Mouse (Mus musculus) lung, postnatal 14 days (tissue): ENCODE measurements around the gene Ube2k.
"Not testable (repeated sequence)": the region's sequence is repeated elsewhere in the genome, so short reads cannot be mapped to it uniquely, and the experiment has no call there.

Source experiments
- DNase-seq: peaks from one replicate; pipeline ENCODE4 v3.0.0; 2021

Ube2k gene

DNA sequence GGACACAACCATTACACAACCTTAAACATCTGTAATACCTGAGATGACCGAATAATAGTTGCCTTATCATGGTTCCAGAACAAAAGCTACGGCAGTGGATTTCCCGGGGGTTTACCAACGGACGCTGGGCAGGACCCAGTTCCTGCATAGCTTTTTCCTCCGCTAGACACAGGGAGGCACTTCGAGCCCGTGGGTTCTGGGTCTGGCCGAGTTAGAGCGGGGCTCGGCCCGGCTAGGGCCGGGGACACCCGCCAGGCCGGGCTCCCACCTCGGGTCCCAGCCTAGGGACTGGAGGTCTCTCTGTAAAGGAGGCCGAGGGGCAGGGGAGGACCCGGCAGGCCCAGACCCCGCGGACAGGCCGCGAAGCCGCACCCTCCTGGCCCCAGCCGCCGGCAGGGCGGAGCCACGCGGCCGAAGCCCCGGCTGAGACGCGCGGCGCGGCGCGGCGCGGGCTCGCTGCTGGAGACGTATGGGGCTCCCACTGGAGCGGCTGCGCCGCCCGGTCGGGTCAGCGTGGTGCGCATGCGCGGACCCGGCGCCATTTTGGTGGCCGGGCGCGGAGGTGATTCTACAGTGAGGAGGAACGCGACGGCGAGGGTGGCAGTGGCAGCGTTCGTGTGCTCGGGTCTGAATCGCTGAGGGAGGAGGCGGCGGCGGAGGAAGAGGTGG lies at the start of gene Ube2k, which contains the start of gene Smim14:
Gene Ube2k, plus strand, starts transcription at position 483 of the 669 bp plus-strand sequence.
Gene Smim14, minus strand, starts transcription at position 434 of the 669 bp plus-strand sequence.
- peak; percentile 94 for DNase-seq

GRCm38 (mm10) chr5:65487381-65487780 lies 49.7 kb upstream of the Ube2k start:
- DNase-seq, result no peak

GRCm38 (mm10) chr5:65488725-65489124 lies 48.3 kb upstream of the Ube2k start:
- no peak for DNase-seq

DNA sequence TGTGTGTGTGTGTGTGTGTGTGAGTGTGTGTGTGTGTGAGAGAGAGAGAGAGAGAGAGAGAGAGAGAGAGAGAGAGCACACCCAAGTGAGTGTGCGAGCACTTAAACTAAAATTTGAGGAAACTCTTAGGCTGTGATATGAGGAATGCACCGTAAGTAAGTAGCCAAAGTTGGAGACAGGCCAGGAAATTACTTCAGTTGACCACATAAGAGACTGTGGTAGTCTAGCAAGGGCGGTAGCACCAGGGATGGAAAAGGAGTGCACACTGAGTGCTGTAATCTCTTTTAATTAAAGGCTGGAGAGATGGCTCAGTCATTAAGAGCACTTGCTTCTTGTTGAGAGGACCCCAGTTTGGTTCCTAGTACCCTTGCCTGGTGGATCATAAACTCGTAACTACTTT lies 47.2 kb upstream of the Ube2k start:
- DNase-seq, result peak; percentile 71

GRCm38 (mm10) chr5:65491767-65492715 lies 45.0 kb upstream of the Ube2k start:
- DNase-seq, result peak; percentile 75

DNA sequence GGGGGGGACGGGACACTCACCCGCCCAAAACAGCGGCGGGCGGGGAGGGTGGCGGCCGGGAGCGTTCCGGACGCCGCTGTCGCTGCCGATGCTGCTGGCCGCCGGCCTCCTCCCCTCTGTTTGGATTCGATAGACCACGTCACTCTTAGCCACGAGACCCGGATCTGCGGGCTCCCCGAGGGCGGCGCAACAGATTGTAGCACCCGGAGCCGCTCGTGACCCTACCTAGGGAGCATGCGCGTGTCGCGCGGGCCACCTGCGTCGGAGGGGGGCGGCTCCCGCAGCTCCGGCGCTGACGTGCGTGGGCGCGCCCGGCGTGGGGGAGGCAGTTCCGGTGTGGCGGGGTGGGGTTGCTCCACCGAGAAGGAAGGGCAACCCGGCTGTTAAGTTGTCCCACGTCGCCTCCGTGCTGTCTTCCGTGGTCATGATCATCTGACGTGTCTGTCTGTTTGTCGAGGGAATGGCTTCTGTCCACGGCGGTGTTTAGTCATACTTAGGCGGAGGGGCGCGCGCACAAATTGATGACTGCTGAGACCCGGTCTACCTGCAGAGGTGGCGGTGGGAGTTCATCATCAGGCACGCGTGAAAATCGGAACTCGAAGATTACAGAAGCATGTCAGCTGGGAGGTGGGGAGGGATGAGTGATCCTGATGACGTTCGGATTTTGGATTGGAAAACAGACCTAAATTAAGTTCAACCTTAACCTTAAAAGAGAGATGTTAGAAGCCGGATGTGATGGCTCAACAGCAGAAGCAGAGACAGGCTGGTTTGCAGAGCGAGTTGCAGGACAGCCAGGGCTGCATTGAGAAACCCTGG lies 44.1 kb upstream of the Ube2k start, which contains the start of gene Gm43552:
Gene Gm43552, minus strand, starts transcription at position 118 of the 816 bp plus-strand sequence.
- peak; percentile 95 for DNase-seq

- DNase-seq, result no peak
Observed at GRCm38 (mm10) chr5:65500231-65500630, 36.8 kb upstream of the Ube2k start.

- no peak for DNase-seq
Observed at GRCm38 (mm10) chr5:65501407-65501806, 35.6 kb upstream of the Ube2k start.

- DNase-seq, result no peak
Observed at GRCm38 (mm10) chr5:65505786-65506185, 31.2 kb upstream of the Ube2k start.

DNA sequence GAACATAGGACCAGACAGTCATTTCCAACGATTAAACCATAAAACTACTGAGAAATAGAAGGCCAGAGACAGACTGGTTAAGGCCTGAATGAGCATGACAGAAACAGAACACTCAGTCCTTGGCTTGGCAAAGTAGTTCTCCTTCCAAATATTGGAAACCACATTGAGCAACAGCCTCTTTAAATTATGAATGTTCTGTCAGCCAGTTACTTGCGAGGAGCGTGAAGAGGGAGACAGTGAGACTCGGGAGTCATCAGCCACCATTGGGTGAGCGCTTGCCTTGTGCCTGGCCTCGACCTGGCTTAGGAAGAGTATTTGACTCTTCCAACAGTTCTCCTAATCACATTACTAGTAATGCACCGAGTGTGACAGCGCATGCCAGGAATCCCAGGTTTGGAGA lies 28.6 kb upstream of the Ube2k start:
- no peak for DNase-seq

DNA sequence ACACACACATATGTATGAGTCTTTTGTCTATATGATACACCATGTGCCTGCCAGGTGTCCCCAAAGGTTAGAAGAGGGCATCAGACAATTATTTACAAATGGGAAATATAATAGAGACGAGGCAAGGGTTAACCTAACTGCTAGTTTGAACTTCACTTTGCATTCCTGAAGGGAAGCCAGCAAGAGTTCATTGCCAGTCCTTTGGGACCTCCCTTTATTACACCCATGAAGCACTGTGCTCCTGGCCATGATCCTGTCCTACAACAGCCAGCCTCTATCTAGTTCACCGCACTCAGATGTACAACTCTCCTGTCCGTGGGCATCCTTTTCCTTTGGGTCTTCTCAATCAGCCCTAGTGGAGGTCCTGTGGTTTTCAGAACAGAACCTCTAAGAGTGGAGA lies 23.5 kb upstream of the Ube2k start:
- no peak for DNase-seq

- no peak for DNase-seq
Observed at GRCm38 (mm10) chr5:65514635-65515278, 22.3 kb upstream of the Ube2k start.

DNA sequence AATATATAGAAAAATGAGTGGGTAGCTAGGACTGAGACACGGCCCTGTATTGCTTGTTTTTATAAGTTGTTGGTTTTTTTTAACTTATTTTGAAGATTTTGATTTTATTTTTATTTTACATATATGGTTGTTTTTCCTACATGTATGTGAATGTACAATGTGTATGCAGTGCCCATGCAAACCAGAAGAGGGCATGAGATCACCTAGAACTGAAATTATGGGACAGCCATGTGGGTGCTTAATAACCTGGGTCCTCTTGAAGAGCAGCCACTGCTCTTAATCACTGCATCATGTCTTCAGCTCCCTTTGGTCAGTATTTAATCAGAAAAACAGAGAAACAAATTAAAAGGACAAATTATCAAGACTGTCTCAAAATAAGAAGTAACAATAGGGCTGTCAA lies 15.2 kb upstream of the Ube2k start:
- DNase-seq, result no peak

DNA sequence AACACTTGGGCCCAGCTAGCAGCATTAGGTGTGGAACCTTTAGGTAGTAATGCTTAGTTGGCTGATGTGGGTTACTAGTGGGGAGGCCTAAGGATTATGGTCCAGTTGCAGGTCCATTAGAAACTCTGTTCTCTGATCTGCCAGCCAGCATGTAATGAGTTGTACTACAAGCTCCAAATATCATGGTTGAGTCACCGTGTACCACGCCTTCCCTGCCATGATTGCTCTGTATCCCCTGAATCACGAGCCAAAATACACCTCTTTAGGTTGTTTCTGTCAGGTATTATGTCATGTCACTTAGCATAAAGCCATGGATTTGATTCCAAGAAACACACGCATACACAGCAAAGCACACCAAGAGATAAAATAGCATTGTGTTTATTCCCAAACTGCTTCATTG lies 12.2 kb upstream of the Ube2k start:
- no peak for DNase-seq

DNA sequence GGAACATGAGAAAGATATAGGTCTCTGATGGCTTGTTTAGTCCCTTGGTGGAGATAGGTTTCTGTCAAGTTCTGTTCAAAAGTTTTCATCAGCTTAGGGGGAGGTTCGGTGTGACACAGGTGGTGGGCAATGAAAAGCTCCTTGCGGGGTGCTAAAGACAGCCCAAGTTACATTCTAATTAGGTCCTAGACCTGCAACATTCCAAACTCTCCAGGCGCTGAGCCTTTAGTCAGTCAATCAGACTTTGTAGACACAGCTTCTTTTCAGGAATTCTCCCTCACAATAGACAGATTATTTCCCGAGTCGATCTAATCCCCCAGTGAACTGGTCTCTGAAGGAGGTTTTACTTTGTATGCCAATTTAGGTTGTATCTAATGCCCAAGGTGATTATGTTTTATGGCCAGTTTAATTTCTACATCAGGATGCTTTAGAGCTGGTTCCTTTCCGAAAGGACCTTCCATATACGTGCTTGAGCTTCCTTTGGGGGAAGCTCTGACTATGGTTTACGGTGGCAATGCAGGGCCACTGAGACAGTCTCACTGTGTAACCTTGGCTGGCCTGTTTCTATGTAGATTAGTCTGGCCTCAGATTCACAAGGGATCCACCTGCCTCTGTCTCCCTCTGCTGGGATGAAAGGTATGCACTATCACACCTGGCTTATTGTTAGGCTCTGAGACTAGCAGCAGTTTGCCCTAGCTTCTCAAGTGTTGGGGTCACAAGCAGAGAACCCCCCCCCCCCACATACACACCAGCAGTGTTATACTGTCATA lies 11.2 kb upstream of the Ube2k start:
- DNase-seq, result no peak

DNA sequence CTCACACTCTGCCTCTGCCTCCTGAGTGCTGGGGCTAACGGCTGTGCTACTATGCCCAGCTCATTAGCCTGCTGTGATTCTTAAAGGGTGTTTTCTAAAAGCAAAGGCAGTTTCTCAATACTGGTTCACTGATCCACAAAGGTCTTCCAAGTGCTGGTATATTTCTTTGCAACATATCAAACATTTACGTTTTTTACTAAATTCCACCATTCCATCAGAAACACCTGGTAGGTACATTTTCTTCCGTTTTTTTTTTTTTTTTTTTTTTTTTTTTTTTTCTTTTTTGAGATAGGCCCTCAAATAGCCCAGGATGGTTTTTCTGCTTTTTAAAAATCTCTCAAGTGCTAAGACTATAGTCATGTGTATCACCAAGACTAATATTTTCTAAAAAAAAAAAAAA lies 5.8 kb upstream of the Ube2k start:
- DNase-seq, result no peak

- no peak for DNase-seq
Observed at GRCm38 (mm10) chr5:65534496-65534895, 2.5 kb upstream of the Ube2k start.

GRCm38 (mm10) chr5:65535457-65536067 lies 1.5 kb upstream of the Ube2k start:
- DNase-seq, result peak; percentile 36

DNA sequence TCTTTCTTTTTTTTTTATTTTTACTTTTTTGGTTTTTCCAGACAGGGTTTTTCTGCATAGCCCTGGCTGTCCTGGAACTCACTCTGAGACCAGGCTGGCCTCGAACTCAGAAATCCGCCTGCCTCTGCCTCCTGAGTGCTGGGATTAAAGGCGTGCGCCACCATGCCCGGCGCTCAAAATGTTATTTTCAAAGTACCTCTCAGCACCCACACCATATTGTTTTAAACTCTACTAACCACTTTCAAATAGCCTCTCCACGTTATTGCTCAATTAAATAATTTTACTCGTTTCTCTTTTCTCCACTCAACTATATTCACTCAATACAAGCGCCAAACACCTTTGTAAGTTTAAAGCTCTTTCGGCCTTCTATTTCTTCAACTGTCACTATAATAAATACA lies 966 bp upstream of the Ube2k start:
- not testable (repeated sequence) for DNase-seq

DNA sequence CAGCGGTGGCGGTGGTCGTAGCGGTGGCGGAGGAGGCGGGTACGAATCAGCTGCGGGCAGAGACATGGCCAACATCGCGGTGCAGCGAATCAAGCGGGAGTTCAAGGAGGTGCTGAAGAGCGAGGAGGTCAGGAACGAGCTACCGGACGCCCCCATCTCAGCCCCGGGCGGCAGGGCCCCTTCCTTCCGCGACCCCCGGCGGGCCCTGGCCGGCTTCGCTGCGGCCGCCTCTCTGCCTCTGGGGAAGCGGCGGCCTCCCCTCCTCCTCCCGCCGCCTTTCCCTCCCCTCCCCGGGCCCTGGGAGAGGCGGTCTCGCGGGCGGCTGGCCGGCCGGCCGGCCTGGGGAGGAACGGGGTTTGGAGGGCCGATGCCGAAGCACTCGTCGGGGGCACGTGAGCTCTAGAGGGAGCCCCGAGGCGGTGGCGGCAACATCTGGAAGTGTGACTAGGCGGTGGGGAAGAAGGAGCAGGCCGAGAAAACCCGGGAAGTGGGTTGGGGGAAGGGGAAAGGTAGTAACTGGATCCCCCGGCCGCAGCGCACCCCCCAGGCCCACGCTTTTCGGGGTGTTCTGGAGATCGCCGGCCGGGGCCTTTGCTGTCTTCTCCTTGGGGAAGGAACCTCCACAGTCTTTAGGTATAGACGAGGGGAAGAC lies 513 bp downstream of the Ube2k start:
- peak; percentile 60 for DNase-seq

DNA sequence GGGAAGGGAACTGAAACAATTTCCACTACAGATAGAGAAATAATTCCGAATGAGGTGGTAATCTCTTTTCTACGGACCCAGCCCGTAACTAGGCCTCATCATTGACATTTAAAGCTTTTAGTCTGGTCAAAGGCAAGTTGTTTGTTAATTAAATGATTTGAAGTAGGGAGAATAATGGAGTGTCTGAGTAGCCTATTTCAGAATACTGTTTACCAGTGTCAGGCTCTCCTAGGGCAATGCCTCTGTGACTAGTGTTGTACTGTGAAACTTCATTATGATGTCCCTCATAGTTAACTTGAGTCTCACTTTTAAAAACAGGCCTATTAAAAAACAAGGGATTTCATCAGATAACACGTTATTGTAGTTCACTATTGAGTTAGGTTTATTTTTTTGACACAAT lies 1.1 kb downstream of the Ube2k start:
- DNase-seq, result no peak
